Mouse (Mus musculus) large intestine, adult 2 months (tissue): ENCODE measurements around the gene Ifnlr1. TPM values are rescaled to one million over a fixed set of nuclear protein-coding genes. Genes with fewer than 3 reads are reported as not detected.
"Not testable (repeated sequence)": the region's sequence is repeated elsewhere in the genome, so short reads cannot be mapped to it uniquely, and the experiment has no call there.

ENCODE experiments used
- DNase-seq: peaks from one replicate; pipeline ENCODE4 v3.0.0-alpha.2; 2012; ENCODE audit warnings: low read depth, low spot score
- WGBS: fragments of 180-500 bp; shearing (Covaris S2); methylation state at CpG from one replicate; pipeline ENCODE4 v1.1.7; 2018; 5-methylcytosine and 5-hydroxymethylcytosine counted together
- polyA plus RNA-seq: library from polyadenylated mRNA; depleted of rRNA; stranded (reverse); fragments of >200 nt; gene quantifications from 2 replicates; pipeline ENCODE4 v1.2.3, GENCODE M21; 2012

The Ifnlr1 gene
- polyA plus RNA-seq, 1 experiment = 6.8 TPM

DNA sequence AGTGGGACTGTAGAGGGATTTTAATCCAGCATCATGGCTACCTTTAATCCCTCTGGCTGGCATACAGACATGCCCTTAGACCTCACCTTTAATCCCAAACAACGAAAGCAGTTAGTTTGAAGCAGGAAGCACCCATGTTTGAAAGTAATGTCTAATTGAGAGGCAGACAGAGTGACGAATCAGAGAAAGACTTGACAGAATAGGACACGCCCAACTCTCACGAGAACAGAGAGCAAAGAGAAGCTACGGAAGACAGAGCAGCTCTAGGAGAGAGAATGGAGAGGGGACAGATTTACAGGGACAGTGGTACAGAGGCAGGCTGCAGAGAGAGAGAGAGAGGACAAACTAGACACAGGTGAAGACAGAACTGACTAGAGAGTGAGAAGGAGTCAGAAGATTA, 4.3 kb upstream of the Ifnlr1 start:
- no peak for DNase-seq
- WGBS = 69% methylated on average over 5 of the region's 5 CpGs

DNA sequence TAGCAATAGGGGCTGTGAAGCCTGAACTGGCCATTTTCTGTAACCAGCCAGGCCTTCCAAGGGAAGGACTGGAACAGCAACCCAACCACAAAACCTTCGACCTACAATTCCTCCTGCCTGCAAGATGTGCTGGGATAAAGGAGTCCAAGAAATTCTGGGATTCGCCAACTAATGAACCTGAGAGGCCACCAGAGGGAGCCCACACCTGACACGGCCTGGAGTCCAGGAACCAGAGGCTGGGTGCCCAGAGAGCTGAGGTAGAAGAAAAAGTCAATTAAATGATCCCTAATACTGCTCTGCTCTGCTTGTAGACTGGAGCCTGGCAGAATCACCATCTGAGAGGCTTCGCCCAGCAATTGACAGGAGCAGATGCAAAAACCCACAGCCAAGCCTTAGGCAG, 2.5 kb upstream of the Ifnlr1 start:
- no peak for DNase-seq
- 21% methylated on average over 4 of the region's 4 CpGs for WGBS

DNA sequence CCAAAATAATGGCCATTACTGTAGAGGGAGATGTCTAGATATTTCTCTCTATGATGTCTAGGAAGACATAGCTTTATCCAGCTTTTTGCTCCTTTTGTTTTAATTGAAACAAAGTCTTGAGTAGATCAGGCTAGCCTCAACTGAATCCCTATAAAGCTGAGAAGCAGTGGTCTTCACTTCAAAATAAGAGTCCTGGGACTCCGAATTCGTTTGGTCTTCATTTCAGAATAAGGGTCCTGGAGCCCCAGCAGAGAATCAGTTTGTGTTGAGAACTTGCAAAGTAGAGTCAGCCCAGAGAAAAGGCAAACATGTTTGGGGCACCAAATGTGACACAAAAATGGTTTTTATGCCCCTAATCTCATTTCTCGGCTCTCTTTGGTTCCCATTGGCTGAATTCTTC, 1.4 kb upstream of the Ifnlr1 start:
- no peak for DNase-seq

DNA sequence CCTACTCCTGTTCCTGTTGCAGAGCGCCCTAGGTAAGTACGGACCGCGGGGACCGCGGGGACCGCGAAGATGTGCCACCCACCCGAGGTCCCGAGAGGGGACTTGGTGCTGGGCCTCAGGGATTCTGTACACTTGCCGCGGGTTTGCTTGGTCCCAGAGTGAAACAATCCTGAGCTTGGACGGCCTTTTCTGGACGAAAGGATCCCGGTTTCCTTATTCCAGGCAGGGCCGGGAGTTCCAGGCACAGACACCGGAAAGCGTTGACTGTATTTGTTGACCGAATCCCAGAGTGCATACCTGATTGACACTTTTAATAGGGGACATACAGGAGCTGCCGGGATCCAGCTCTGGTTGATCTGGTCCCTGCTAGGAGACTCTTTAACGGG, 474 bp downstream of the Ifnlr1 start:
- 1% methylated on average over 21 of the region's 21 CpGs for WGBS
- DNase-seq = no peak

More for the DNA sequence above, 1.4 kb upstream of the Ifnlr1 start:
- 42% methylated on average over 3 of the region's 3 CpGs for WGBS

DNA sequence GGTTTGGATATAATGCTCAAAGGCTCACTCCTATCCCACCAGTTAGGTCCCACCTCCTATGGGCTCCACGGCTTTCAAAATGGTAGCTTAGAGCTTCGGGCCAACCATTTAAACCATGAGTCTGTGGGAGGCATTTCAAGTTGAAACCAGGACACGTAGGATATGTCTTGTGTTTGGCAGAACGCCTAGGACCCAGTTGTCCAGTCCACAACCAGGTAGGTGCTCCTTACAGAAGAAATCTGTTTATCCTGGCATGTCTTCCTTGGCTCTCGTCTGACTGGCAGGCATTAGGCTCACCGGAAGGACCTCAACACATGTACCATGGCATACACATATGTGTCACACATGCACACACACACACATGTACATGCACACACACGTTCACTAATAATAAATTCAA, 3.7 kb downstream of the Ifnlr1 start:
- no peak for DNase-seq
- 76% methylated on average over 7 of the region's 7 CpGs for WGBS

DNA sequence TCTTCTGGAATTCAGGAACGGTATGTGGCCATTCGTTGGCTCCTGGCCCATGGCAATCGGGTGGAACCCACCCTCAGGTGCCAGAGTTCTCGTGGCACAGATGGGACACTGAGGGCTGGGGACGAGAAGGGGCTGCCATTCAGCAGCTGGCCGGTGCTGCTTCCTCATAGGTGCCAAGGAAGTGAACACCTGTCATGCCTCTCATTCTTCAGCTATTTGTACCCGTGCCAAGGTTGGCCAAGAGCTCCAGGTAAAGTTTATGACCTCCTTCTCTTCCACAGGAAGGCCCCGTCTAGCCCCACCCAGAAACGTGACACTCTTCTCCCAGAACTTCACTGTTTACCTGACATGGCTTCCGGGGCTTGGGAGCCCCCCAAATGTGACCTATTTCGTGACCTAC, 4.2 kb downstream of the Ifnlr1 start:
- 30% methylated on average over 11 of the region's 11 CpGs for WGBS
- peak; percentile 80 for DNase-seq

DNA sequence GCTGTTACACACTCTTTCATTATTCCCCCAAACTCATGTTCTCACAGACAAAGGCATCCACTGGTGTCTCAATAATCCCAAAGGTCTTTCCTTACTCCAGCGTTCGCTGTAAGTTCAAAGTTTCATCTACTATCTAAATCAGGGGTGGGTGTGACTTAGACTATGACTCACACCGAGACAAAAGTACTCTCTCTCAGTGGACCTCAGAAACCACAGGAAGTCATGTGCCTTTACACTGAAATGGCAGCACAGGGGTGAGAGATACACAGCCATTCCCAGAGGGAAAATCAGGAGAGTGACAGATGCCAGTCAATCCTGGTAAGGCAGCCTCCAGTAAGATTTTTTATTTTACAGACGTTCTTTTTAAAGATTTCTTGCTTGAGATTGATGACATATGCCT, 6.8 kb downstream of the Ifnlr1 start:
- DNase-seq = peak; percentile 38
- 32% methylated on average over 4 of the region's 4 CpGs for WGBS

DNA sequence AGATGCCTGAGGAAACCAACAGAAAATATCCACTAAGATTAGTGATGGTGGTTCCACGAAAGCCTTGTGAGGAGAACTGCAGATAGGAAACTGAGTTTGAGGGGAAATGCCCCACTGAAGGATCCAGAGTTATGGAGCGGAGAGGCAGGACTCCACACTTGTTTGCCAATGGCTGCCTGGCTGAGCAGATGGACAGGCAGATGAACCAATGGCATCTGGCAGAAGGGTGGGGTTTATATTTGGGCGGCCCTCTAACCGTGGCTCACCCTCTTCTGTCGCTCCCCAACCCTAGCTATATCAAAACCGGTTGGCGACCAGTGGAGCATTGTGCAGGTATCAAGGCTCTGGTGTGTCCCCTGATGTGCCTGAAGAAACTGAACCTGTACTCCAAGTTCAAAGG, 12.4 kb downstream of the Ifnlr1 start:
- 94% methylated on average over 7 of the region's 7 CpGs for WGBS
- DNase-seq = no peak

DNA sequence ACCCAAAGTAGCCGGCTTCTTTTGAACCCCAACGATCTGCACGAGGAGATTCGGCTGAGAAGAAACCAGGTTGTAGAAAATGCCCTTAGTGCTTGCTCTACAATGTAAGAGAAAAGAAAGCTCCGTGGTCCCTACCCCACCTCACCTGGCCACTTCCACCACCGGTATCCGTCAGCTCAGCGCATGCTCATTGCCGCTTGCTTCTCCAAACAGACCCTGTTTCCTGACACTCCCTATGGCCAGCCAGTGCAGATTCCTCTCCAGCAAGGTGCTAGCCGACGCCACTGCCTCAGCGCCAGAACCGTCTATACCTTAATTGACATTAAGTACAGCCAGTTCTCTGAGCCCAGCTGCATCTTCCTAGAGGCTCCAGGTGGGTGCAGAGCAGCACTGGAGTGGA, 17.4 kb downstream of the Ifnlr1 start:
- DNase-seq = no peak
- WGBS = 69% methylated on average over 13 of the region's 13 CpGs

DNA sequence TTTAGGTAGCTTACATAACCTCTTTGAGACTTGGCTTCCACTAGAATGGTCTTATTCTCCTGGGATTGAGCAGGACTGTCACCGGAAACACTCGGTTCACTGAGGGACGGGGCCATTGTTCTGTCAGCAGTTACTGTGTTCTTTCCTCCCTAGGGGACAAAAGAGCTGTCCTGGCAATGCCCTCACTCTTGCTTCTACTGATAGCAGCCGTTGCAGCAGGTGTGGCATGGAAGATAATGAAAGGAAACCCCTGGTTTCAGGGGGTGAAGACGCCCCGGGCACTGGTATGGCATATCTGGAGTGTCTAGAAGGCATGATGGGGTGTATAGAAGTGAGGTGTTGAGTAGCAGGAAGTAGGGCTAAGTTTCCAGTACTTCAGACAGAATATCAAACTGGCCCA, 17.9 kb downstream of the Ifnlr1 start:
- 67% methylated on average over 6 of the region's 6 CpGs for WGBS
- DNase-seq = no peak

DNA sequence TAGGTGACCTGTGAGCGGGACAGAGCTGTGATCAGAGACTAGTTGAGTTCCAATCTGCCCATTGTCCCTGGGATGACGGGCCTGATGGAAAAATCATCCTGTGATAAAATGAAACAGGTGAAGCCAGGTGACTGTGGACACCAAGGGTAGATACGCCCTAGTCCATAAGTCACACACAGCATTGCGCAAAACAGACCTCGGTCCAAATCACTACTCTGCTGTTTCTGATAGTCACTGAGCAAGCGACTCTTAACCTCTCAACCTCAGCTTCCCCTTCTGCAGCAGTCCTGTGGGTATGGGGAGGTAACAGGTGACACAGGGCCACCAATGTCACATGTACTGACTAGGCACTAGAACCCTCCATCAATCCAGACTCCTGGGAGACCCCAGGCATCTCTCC, 20.0 kb downstream of the Ifnlr1 start:
- 72% methylated on average over 6 of the region's 6 CpGs for WGBS
- DNase-seq = no peak

DNA sequence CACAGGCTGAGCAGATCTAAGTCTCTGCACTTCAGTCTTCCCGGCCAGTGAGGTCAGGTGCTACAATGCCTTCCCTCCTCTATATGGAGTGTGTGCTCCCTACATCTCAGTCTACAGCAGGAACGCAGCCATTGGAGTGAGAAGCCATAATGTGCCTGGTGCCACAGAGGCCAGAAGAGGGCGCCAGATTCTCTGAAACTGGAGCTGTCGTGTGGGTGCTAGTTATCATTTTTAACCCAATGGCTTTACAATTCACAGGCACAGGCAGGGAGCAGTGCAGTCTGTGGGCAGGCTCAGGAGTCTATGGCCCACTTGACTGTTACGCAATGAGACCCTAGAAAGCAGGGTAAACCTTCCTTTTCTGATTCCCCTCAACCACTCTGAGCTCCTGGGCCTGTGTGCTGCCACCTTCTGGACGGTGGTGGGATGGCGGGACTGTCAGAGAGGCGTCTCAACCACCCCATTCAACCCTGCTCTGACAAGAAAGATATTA, 23.0 kb downstream of the Ifnlr1 start:
- DNase-seq = no peak
- WGBS = 5% methylated on average over 8 of the region's 8 CpGs

DNA sequence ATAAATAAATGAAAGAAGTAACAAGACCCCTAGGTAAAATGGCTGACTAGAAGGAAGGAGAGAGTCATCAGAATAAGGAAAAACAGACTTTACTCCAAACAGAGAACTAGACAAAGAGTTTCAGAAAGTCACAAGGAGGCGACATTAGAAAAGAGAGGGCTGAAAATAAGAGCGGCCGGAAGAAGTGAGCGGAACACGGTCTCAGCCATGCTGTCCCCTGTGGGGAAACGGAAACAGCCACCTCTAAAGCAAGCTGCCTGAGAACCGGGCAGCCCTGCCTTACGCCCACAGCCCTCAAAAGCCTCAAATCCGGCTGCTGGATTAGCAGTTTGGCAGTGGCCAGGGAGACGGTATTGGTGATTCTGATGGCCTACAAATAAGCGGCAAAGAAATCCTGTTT, 23.5 kb downstream of the Ifnlr1 start:
- DNase-seq = no peak
- 80% methylated on average over 11 of the region's 11 CpGs for WGBS

DNA sequence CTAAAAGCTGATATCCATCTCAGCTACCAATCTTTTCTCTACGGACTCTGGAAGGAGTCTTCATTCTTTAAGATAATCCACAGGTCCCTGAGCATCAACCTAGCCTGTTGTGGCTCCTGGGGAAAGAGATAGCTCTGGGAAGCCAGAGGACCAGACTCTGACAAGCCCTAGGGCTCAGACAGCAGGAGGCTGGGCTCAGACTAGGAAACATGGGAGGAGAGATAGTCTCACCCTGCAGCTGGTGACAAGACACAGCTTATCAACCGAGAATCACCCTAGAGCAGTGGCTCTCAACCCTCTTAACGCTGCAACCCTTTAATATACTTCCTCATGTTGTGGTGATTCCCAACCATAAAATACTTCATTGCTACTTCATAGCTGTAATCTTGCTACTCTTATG, 24.3 kb downstream of the Ifnlr1 start:
- no peak for DNase-seq
- WGBS = 51% methylated on average over 3 of the region's 3 CpGs

DNA sequence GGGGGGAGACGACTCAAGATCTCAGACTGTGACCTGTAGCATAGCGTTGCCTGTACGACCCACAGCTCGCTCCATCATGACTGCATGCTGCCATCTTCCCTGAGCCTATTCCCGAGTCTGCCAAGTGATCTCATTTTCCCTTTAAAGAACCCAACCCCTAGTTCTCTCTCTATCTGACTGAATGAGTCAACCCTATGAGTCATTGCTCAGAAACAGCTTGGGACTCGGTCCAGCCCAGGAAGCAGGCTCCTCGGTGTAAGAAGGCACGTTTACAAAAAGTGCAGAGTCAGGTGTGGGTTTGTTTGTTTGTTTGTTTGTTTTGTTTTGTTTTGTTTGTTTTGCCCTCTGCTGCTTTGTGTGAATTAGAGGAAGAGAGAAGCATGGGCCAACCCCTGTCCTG, 28.7 kb downstream of the Ifnlr1 start:
- no peak for DNase-seq
- WGBS = 56% methylated on average over 8 of the region's 8 CpGs

DNA sequence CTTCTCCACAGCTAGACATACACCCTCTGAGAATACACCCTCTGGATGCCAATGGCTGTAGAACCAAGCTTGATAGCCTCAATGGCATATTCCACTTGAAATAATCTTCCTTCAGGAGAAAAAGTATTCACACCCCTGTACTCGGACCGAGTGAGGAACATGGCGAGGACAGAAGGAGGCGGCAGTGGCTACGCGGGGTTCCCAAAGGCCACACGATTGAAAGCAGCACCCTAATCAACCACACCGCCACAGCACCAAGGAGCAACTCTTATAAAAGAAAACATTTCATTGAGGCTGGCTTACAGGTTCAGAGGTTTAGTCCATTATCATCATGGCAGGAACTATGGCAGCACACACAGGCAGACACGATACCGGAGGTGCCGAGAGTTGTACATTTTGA, 30.4 kb downstream of the Ifnlr1 start:
- WGBS = 97% methylated on average over 11 of the region's 11 CpGs
- not testable (repeated sequence) for DNase-seq

DNA sequence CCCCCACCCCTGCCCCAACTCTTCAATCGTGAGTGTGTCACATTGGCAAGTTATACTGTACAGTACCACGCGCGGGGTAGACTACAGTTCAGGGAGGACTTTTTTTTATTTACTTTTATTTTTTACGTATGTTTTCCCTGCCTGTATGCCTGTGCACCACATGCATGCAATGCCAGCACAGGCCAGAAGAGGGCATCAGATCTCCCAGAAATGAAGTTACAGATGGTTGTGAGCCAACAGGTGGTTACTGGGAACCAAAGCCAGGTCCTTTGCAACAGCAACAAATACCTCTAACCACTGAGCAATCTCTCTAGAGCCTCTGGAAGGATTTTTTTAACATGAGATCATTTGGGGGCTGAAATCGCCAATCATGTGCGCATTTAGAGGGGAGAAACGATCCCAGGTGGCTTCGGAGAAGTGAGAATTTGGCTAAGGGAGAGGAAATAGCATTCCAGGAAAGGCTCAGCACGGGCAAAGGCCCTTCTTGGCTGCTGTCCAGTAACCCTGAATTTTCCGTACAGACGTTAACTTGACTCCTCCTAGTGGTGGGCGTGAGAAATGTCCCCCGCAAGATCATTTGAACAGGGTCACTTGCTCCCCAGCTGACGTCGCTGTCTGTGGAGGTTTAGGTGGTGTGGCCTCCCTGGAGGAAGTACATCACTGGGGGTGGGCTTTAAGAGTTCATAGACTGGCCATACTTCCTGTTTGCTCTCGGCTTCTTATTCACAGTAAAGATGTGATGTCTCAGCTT, 36.6 kb downstream of the Ifnlr1 start:
- no peak for DNase-seq
- 68% methylated on average over 17 of the region's 17 CpGs for WGBS

DNA sequence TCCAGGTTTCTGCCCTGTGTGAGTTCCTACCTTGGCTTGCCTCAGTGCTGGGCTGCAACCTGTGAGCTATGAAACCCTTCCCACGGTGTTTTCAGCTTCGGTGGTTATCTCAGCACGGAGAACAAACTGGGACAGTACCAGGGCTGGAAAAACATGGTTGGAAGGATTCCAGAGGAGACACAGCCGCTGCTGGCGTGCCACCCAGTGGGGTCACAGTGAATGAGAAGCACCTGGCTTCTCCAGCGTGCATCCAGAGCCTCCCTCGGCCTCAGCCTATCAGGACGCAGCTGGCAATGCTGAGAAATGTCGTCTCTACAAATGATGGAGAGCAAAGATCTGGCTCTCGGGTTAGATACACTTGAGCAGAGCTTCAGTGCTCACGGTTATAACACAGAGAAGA, 40.3 kb downstream of the Ifnlr1 start:
- WGBS = 69% methylated on average over 11 of the region's 11 CpGs
- no peak for DNase-seq

DNA sequence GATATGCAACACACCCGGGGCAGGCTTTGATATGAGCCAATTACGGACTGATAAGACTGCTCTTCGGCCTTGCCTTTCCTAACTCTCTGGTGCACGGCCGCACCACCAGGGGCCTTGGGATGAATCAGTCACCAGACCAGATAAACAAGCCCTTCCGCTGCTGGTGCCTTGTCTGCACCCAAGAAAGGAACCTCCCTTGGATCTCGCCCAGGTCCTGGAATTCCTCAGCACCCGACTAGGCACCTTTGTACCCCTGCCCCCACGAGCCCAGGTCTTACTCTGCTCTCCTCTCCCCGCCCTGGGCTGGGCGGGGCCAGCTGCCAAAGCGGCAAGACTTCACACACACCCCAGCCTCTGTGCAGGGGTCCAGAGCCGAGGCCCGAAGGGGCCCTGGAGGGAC, 41.7 kb downstream of the Ifnlr1 start, which contains the start of gene Il22ra1:
Il22ra1 (plus strand) TSS at position 356 of the 400 bp plus-strand sequence.
- DNase-seq = peak; percentile 94
- WGBS = 19% methylated on average over 14 of the region's 14 CpGs

DNA sequence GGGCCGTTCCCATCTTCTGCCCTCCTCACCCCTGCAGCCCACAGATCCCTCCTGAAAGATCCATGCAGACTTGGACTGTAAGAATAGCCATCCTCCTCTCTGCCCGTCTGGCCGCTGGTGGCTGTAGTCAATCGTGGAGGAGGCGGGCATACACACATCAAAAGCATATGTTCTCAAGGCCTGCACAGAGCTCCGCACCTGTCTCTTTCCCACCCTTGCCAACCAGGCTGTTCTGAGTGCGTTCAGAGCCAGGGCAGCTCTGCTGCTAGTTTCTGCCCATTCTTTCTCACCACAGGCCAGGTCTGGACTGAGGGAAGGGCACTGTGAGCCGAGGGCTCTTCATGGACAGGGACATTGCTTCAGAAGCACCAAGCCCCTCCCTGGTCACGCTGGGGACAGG, 44.1 kb downstream of the Ifnlr1 start:
- no peak for DNase-seq
- 49% methylated on average over 9 of the region's 9 CpGs for WGBS

DNA sequence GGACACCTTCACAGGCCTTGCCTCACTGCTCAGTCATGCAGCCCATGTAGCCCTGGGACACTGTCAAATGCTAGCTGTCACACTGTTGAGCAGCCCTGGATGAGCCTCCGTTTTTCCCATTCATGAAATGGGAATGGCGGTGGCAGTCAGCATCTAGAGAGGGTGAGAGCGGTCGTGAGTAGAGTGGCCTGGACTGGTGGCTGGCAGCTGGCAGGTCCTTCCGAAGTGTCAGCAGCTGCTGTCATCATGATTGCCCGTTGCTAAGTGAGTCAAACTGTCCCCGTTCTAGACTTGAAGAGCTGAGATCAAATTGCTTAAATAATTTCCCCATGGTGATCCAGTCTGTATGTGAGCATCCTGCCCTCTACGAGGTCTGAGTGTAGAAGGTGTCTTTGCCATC, 44.9 kb downstream of the Ifnlr1 start:
- WGBS = 68% methylated on average over 8 of the region's 8 CpGs

DNA sequence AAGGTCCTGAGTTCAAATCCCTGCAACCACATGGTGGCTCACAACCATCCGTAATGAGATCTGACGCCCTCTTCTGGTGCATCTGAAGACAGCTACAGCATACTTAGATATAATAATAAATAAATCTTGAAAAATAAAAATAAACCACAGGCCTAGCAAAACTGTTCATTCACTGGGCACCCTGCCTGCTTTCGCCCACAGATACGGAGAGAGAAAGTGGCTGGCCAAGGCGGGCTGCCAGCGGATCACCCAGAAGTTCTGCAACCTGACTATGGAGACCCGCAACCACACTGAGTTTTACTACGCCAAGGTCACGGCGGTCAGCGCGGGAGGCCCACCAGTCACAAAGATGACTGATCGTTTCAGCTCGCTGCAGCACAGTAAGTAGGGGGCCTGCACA, 47.8 kb downstream of the Ifnlr1 start:
- WGBS = 95% methylated on average over 14 of the region's 14 CpGs

More for the DNA sequence above, 44.9 kb downstream of the Ifnlr1 start:
- DNase-seq = no peak

More for the DNA sequence above, 47.8 kb downstream of the Ifnlr1 start:
- DNase-seq = no peak
